Mouse (Mus musculus) lung, postnatal 4 days (tissue): ENCODE results near the gene Col6a6.

Source experiments
- DNase-seq, 2 experiments: peaks; one replicate each; pipeline ENCODE4 v3.0.0; 2021

The Col6a6 gene

GRCm38 (mm10) chr9:105796137-105796536 lies 31.8 kb downstream of the Col6a6 start:
- DNase-seq: no peak

- no peak for DNase-seq
Observed at GRCm38 (mm10) chr9:105794965-105795364, 33.0 kb downstream of the Col6a6 start.

GRCm38 (mm10) chr9:105791810-105792209 lies 36.1 kb downstream of the Col6a6 start:
- no peak for DNase-seq

- no peak for DNase-seq
Observed at GRCm38 (mm10) chr9:105788203-105788602, 39.8 kb downstream of the Col6a6 start.

GRCm38 (mm10) chr9:105787800-105788199 lies 40.2 kb downstream of the Col6a6 start:
- no peak for DNase-seq

GRCm38 (mm10) chr9:105784026-105784425 lies 43.9 kb downstream of the Col6a6 start:
- DNase-seq: no peak

- no peak for DNase-seq
Observed at GRCm38 (mm10) chr9:105780696-105781095, 47.3 kb downstream of the Col6a6 start.

GRCm38 (mm10) chr9:105778741-105779140 lies 49.2 kb downstream of the Col6a6 start:
- no peak for DNase-seq

GRCm38 (mm10) chr9:105774878-105775277 lies 53.1 kb downstream of the Col6a6 start:
- no peak for DNase-seq

- no peak for DNase-seq
Observed at GRCm38 (mm10) chr9:105774321-105774720, 53.6 kb downstream of the Col6a6 start.

- no peak for DNase-seq
Observed at GRCm38 (mm10) chr9:105771380-105771779, 56.6 kb downstream of the Col6a6 start.

GRCm38 (mm10) chr9:105770690-105771089 lies 57.3 kb downstream of the Col6a6 start:
- DNase-seq: no peak

- no peak for DNase-seq
Observed at GRCm38 (mm10) chr9:105765891-105766290, 62.1 kb downstream of the Col6a6 start.

GRCm38 (mm10) chr9:105764681-105765080 lies 63.3 kb downstream of the Col6a6 start:
- no peak for DNase-seq

- DNase-seq: no peak
Observed at GRCm38 (mm10) chr9:105764127-105764526, 63.8 kb downstream of the Col6a6 start.

- no peak for DNase-seq
Observed at GRCm38 (mm10) chr9:105763625-105764024, 64.3 kb downstream of the Col6a6 start.

GRCm38 (mm10) chr9:105762274-105762673 lies 65.7 kb downstream of the Col6a6 start:
- no peak for DNase-seq

- no peak for DNase-seq
Observed at GRCm38 (mm10) chr9:105758861-105759260, 69.1 kb downstream of the Col6a6 start.

GRCm38 (mm10) chr9:105758173-105758765 lies 69.7 kb downstream of the Col6a6 start:
- DNase-seq: no peak

GRCm38 (mm10) chr9:105754256-105754655 lies 73.7 kb downstream of the Col6a6 start:
- no peak for DNase-seq

- no peak for DNase-seq
Observed at GRCm38 (mm10) chr9:105745861-105746260, 82.1 kb downstream of the Col6a6 start.

- DNase-seq: no peak
Observed at GRCm38 (mm10) chr9:105740413-105740812, 87.5 kb downstream of the Col6a6 start.

GRCm38 (mm10) chr9:105739446-105739845 lies 88.5 kb downstream of the Col6a6 start:
- no peak for DNase-seq

- no peak for DNase-seq
Observed at GRCm38 (mm10) chr9:105737448-105737847, 90.5 kb downstream of the Col6a6 start.

GRCm38 (mm10) chr9:105735195-105735594 lies 92.8 kb downstream of the Col6a6 start:
- DNase-seq: no peak
